Mouse (Mus musculus): ENCODE data around the gene Gm21627. TPM values are rescaled to one million over a fixed set of nuclear protein-coding genes. Genes with fewer than 3 reads are reported as not detected.

Gm21627 gene
- not detected for total RNA-seq (2023)

GRCm38 (mm10) chrY:63228127-63228526 is at the start of gene Gm21627:
TSS of gene Gm21627 (plus strand) at chrY:63228427.

Measured in CD8-positive naive resting alpha-beta T cell, adult 57 days (primary cell).